ENCODE assay signal across 8 mouse cellular contexts in the genomic region with DNA sequence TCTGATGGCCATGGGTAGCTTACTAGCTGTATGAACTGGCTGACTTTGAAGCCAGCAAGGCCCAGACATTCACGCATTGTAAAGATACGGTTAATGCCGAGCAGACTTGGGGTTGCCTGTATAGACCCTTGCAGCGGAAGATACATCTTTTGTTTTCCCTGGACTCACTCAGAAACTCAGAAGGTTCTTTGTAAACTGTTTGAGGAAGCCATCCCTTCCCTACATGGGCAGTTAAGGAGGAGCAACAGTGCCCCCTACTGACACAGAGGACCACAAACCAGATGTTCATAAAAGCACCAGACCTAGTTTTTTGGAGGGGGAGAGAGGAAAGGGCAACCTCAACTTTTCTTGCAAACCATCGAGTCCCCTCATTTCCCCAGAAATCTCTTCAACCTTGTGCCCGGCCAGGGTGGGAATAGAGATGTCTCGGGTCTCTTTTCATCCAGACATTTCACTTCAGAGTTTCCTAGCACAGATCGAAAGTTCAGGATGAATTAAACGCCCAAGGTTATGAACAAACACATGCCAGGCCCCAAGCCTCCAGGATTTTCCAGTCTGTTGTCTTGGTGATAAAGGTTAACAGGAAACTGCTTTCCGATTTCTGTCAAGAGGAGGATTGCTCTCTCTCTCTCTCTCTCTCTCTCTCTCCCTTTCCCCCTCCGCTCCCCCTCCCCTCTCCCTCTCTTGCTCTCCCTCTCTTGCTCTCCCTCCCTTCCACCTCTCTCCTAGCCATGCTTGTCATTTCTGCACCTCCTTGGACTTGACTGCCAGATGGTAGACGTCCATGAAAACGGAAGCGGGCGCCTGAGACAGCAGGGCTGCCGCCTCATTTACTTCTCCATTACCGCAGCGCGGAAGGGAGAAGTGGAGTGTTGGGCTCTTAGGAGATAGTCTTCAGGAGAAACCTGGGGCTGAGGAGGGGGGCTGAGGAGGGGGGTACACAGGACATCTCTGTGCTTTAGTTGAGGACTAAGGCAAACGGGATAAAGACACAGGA.
DNase-seq lines count a peak whose midpoint lies in the region; ATAC-seq and TF ChIP-seq lines count a peak whose summit lies in the region.

No protein-coding gene starts in this region.

- H3K9ac ChIP-seq in embryonic facial prominence, embryonic 14.5 days (ENCODE audit: low read depth, low read length) = 0 out of 2 replicates have a peak overlapping the region, but pooled peaks have one; percentile 11
- no peak overlapping the region for H3K9ac ChIP-seq in heart, embryonic 11.5 days (ENCODE audit: low read depth, low read length)
- H3K9ac ChIP-seq in kidney, embryonic 15.5 days = no peak overlapping the region
- no peak overlapping the region for H3K9ac ChIP-seq in midbrain, postnatal 0 days (replicated peaks; ENCODE audit: low read length, poor library complexity, severe bottlenecking)
- no peak overlapping the region; the same call in 1 of the 2 replicates for H3K9ac ChIP-seq in stomach, embryonic 16.5 days (ENCODE audit: low read length)

- H3K36me3 ChIP-seq in embryonic facial prominence, embryonic 14.5 days (ENCODE audit: control insufficient read depth, insufficient read depth, low read length) = peaks cover 25% of the 10 kb centered on the region; the same call in 1 of the 2 replicates
- peaks cover 4% of the 10 kb centered on the region; the same call in 1 of the 2 replicates for H3K36me3 ChIP-seq in heart, embryonic 11.5 days (ENCODE audit: control insufficient read depth, insufficient read depth, low read length)
- H3K36me3 ChIP-seq in kidney, embryonic 15.5 days = peaks cover 2% of the 10 kb centered on the region; the same call in 1 of the 2 replicates
- H3K36me3 ChIP-seq in midbrain, postnatal 0 days (ENCODE audit: insufficient read depth, low read length) = peaks cover 3% of the 10 kb centered on the region; the same call in 1 of the 2 replicates
- H3K36me3 ChIP-seq in stomach, embryonic 16.5 days (ENCODE audit: control insufficient read depth, insufficient read depth, low read length) = no peaks in the 10 kb centered on the region

- no peaks in the 10 kb centered on the region for H3K9me3 ChIP-seq in embryonic facial prominence, embryonic 14.5 days (ENCODE audit: control insufficient read depth, low read length)
- no peaks in the 10 kb centered on the region for H3K9me3 ChIP-seq in heart, embryonic 11.5 days (replicated peaks; ENCODE audit: control insufficient read depth, low read length)
- no peaks in the 10 kb centered on the region for H3K9me3 ChIP-seq in kidney, embryonic 15.5 days (replicated peaks)
- no peaks in the 10 kb centered on the region for H3K9me3 ChIP-seq in midbrain, postnatal 0 days (ENCODE audit: low read length)
- no peaks in the 10 kb centered on the region for H3K9me3 ChIP-seq in stomach, embryonic 16.5 days (replicated peaks; ENCODE audit: control insufficient read depth, low read length)

- peaks cover 21% of the 10 kb centered on the region for H3K4me1 ChIP-seq in embryonic facial prominence, embryonic 14.5 days (ENCODE audit: control insufficient read depth, insufficient read depth, low read length)
- H3K4me1 ChIP-seq in heart, embryonic 11.5 days (ENCODE audit: control insufficient read depth, insufficient read depth, low read length) = peaks cover 29% of the 10 kb centered on the region
- peaks cover 31% of the 10 kb centered on the region for H3K4me1 ChIP-seq in kidney, embryonic 15.5 days
- H3K4me1 ChIP-seq in midbrain, postnatal 0 days (ENCODE audit: insufficient read depth, low read length) = peaks cover 6% of the 10 kb centered on the region; the same call in 1 of the 2 replicates
- H3K4me1 ChIP-seq in stomach, embryonic 16.5 days (ENCODE audit: control insufficient read depth, insufficient read depth, low read length) = no peaks in the 10 kb centered on the region

- WGBS in embryonic facial prominence, embryonic 14.5 days = 39% methylated on average over 20 of the region's 20 CpGs
- 31% methylated on average over 20 of the region's 20 CpGs for WGBS in heart, embryonic 11.5 days (ENCODE audit: insufficient replicate concordance)
- 33% methylated on average over 20 of the region's 20 CpGs for WGBS in kidney, embryonic 15.5 days
- WGBS in midbrain, postnatal 0 days = 38% methylated on average over 20 of the region's 20 CpGs
- 30% methylated on average over 20 of the region's 20 CpGs for WGBS in stomach, embryonic 16.5 days

- H3K27ac ChIP-seq in embryonic facial prominence, embryonic 14.5 days (replicated peaks; ENCODE audit: low read depth, low read length) = peak overlapping the region; percentile 66
- peak overlapping the region; percentile 54 for H3K27ac ChIP-seq in heart, embryonic 11.5 days (ENCODE audit: low read depth, low read length)
- peak overlapping the region; percentile 69 for H3K27ac ChIP-seq in kidney, embryonic 15.5 days
- no peak overlapping the region; the same call in 1 of the 2 replicates for H3K27ac ChIP-seq in midbrain, postnatal 0 days (ENCODE audit: low read depth, low read length)
- peak overlapping the region; percentile 17; the same call in 1 of the 2 replicates for H3K27ac ChIP-seq in stomach, embryonic 16.5 days (ENCODE audit: low read length)

- no peak overlapping the region for H3K4me3 ChIP-seq in embryonic facial prominence, embryonic 14.5 days (ENCODE audit: low read depth, low read length)
- no peak overlapping the region for H3K4me3 ChIP-seq in heart, embryonic 11.5 days (ENCODE audit: low read depth, low read length)
- no peak overlapping the region for H3K4me3 ChIP-seq in kidney, embryonic 15.5 days (replicated peaks)
- no peak overlapping the region for H3K4me3 ChIP-seq in midbrain, postnatal 0 days (ENCODE audit: low read depth, low read length)
- H3K4me3 ChIP-seq in stomach, embryonic 16.5 days (replicated peaks; ENCODE audit: low read length) = no peak overlapping the region

- no peak overlapping the region for H3K4me2 ChIP-seq in embryonic facial prominence, embryonic 14.5 days (ENCODE audit: low read depth, low read length)
- H3K4me2 ChIP-seq in heart, embryonic 11.5 days = peak overlapping the region; percentile 24; the same call in 1 of the 2 replicates
- 0 out of 2 replicates have a peak overlapping the region, but pooled peaks have one; percentile 7 for H3K4me2 ChIP-seq in kidney, embryonic 15.5 days
- H3K4me2 ChIP-seq in midbrain, postnatal 0 days (ENCODE audit: low read depth, low read length, poor library complexity, severe bottlenecking) = no peak overlapping the region
- peak overlapping the region; percentile 19; the same call in 1 of the 2 replicates for H3K4me2 ChIP-seq in stomach, embryonic 16.5 days (ENCODE audit: low read depth, low read length)

- H3K27me3 ChIP-seq in embryonic facial prominence, embryonic 14.5 days (replicated peaks; ENCODE audit: control insufficient read depth, insufficient read depth, low read length) = no peaks in the 10 kb centered on the region
- H3K27me3 ChIP-seq in heart, embryonic 11.5 days (ENCODE audit: control insufficient read depth, insufficient read depth, low read length) = no peaks in the 10 kb centered on the region
- H3K27me3 ChIP-seq in kidney, embryonic 15.5 days = no peaks in the 10 kb centered on the region
- H3K27me3 ChIP-seq in midbrain, postnatal 0 days (ENCODE audit: insufficient read depth, low read length) = no peaks in the 10 kb centered on the region
- H3K27me3 ChIP-seq in stomach, embryonic 16.5 days (ENCODE audit: control insufficient read depth, insufficient read depth, low read length) = no peaks in the 10 kb centered on the region

- peak; percentile 74 for ATAC-seq in embryonic facial prominence, embryonic 14.5 days (ENCODE audit: low read depth)
- ATAC-seq in heart, embryonic 11.5 days (replicated peaks; ENCODE audit: insufficient number of reproducible peaks, low FRiP score, low TSS enrichment) = 0 out of 2 replicates have a peak, but pooled peaks have one; percentile 41
- peak; percentile 72; the same call in 1 of the 2 replicates for ATAC-seq in kidney, embryonic 15.5 days (replicated peaks; ENCODE audit: low FRiP score)
- peak; percentile 51; the same call in 1 of the 2 replicates for ATAC-seq in midbrain, postnatal 0 days (ENCODE audit: low FRiP score)
- ATAC-seq in stomach, embryonic 16.5 days (ENCODE audit: insufficient read depth, low FRiP score) = peak; percentile 53; the same call in 1 of the 2 replicates

- DNase-seq in 3T3-L1 (ENCODE audit: low read depth, low spot score) (peak; percentile 88), liver (peak; percentile 62)
- DNase-seq in adrenal gland, postnatal 14 days = peak; percentile 88
- DNase-seq in embryonic facial prominence, embryonic 14.5 days (ENCODE audit: low spot score) = peak; percentile 93
- peak; percentile 91 for DNase-seq in midbrain, postnatal 0 days (ENCODE audit: low spot score)

- peak; percentile 92 for TF ChIP-seq CTCF in midbrain, postnatal 0 days (IDR thresholded peaks at IDR 0.05)

Comparison
In these comparisons a context has a peak if more than half of its experiments do, and no peak if none do; other contexts are left out.
1. H3K4me2 ChIP-seq: peak in heart, embryonic 11.5 days (single experiment), kidney, embryonic 15.5 days (single experiment) and stomach, embryonic 16.5 days (single experiment); none in embryonic facial prominence, embryonic 14.5 days (single experiment) and midbrain, postnatal 0 days (single experiment).
2. Peak in every context shown above with its lines, with median percentiles within 50 percentile points of each other: DNase-seq and ATAC-seq.